Mouse (Mus musculus): ENCODE results near the gene Emx1.

DNA sequence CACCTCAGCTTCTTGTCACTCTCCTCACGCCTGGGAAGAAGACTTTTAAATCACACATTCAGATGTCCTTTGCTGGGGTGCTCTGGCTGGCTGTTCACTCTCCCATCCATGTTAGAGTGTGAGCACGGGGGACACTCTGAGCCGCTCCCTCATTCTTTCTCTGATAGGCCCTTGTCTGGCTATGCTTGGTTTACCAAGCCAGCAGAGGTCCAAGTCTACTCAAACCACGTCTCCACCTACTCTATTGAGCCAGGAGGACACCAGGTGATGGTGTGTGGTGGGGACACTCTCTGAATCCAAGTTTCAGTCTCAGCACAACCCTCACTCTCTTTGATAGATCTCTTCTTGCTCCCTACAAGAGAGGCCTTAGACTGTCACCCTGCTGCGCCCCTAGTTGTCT lies 20.1 kb downstream of the Emx1 start:
- TF ChIP-seq CTCF (IDR thresholded peaks at IDR 0.05; ENCODE audit: borderline replicate concordance, insufficient read depth, low read depth, low read length) (no peak), POLR2A (IDR thresholded peaks at IDR 0.05; ENCODE audit: borderline replicate concordance, insufficient read depth, low read length) (no peak)
